Mouse (Mus musculus): ENCODE measurements around the gene Gm13757.

- no peak for TF ChIP-seq POLR2A (IDR thresholded peaks at IDR 0.05; ENCODE audit: insufficient read depth, low read length)
- no peak for TF ChIP-seq CTCF (IDR thresholded peaks at IDR 0.05; ENCODE audit: low read depth, low read length)
- no peak for TF ChIP-seq EP300 (IDR thresholded peaks at IDR 0.05; ENCODE audit: insufficient read depth, low read depth, low read length)
Measured at GRCm38 (mm10) chr2:88493020-88493419, 44.1 kb upstream of the Gm13757 start, which contains the start of gene Olfr1185-ps1.

All from ES-Bruce4 (cell line).